Mouse (Mus musculus) intestine, embryonic 15.5 days (tissue): ENCODE results near the gene Pof1b. TPM values are rescaled to one million over a fixed set of nuclear protein-coding genes. Genes with fewer than 3 reads are reported as not detected.

Experiments
- ATAC-seq: fragments of 200-750 bp; cut with Nextera tagmentation; 2 replicates; pipeline ENCODE4 v1.8.0; 2017; ENCODE audit warnings: moderate TSS enrichment, moderate library complexity
- H3K27ac ChIP-seq: fragments of 300-500 bp; sonication (generic); 2 replicates; pipeline ENCODE4 v1.5.1; 2015; ENCODE audit warnings: mild to moderate bottlenecking, inconsistent platforms
- H3K27me3 ChIP-seq: fragments of 300-500 bp; sonication (generic); replicated peaks from 2 replicates; pipeline ENCODE4 v1.6.1; 2015; ENCODE audit warnings: inconsistent platforms
- H3K36me3 ChIP-seq: fragments of 300-500 bp; sonication (generic); 2 replicates; pipeline ENCODE4 v1.6.1; 2015; ENCODE audit warnings: inconsistent platforms
- H3K4me1 ChIP-seq: fragments of 300-500 bp; sonication (generic); replicated peaks from 2 replicates; pipeline ENCODE4 v1.6.1; 2015; ENCODE audit warnings: inconsistent platforms
- H3K4me2 ChIP-seq: fragments of 300-500 bp; sonication (generic); replicated peaks from 2 replicates; pipeline ENCODE4 v1.6.1; 2015; ENCODE audit warnings: mild to moderate bottlenecking, inconsistent platforms
- H3K4me3 ChIP-seq: fragments of 300-500 bp; sonication (generic); replicated peaks from 2 replicates; pipeline ENCODE4 v1.5.1; 2015; ENCODE audit warnings: inconsistent platforms
- H3K9ac ChIP-seq: fragments of 300-500 bp; sonication (generic); 2 replicates; pipeline ENCODE4 v1.6.1; 2015; ENCODE audit warnings: inconsistent platforms
- H3K9me3 ChIP-seq: fragments of 300-500 bp; sonication (generic); 2 replicates; pipeline ENCODE4 v1.6.1; 2016; ENCODE audit warnings: inconsistent platforms
- WGBS: fragments of 180-500 bp; shearing (Covaris S2); methylation state at CpG from one replicate; pipeline ENCODE4 v1.1.7; 2015; 5-methylcytosine and 5-hydroxymethylcytosine counted together
- polyA plus RNA-seq: library from polyadenylated mRNA; unstranded; fragments of >200 nt; fragmentation: Nextera tagmentation; extraction: Ambion mirVana; gene quantifications from 2 replicates; pipeline ENCODE4 v1.2.1, GENCODE M21; 2015

Pof1b gene
- 3.8 TPM in 2 replicates for polyA plus RNA-seq

GRCm38 (mm10) chrX:112698508-112698907 is at the start of gene Pof1b:
Pof1b (minus strand) TSS chrX:112698651.
- Histone ChIP-seq H3K36me3 (no peaks in the 10 kb centered on the region), H3K4me1 (no peaks in the 10 kb centered on the region), H3K9me3 (no peaks in the 10 kb centered on the region), H3K4me3 (peak within 1 kb of the TSS; percentile 19), H3K27ac (no peak within 1 kb of the TSS), H3K4me2 (peak within 1 kb of the TSS; percentile 33; the same call in 1 of the 2 replicates), H3K27me3 (no peaks in the 10 kb centered on the region), H3K9ac (no peak within 1 kb of the TSS)
- 55% methylated on average over 5 of the region's 5 CpGs for WGBS
- ATAC-seq = peak; percentile 91

GRCm38 (mm10) chrX:112716587-112716986 is 18.1 kb upstream of the Pof1b start:
- no peaks in the 10 kb centered on the region for H3K4me1 ChIP-seq
- ATAC-seq = peak; percentile 56; the same call in 1 of the 2 replicates
- no peak overlapping the region for H3K27ac ChIP-seq
- H3K9me3 ChIP-seq = no peaks in the 10 kb centered on the region
- no peaks in the 10 kb centered on the region for H3K36me3 ChIP-seq
- no peak overlapping the region for H3K4me2 ChIP-seq
- no peaks in the 10 kb centered on the region for H3K27me3 ChIP-seq
- H3K4me3 ChIP-seq = no peak overlapping the region
- H3K9ac ChIP-seq = no peak overlapping the region

- Histone ChIP-seq H3K4me3 (no peak overlapping the region), H3K9me3 (no peaks in the 10 kb centered on the region), H3K27ac (no peak overlapping the region), H3K9ac (no peak overlapping the region), H3K27me3 (no peaks in the 10 kb centered on the region), H3K4me2 (no peak overlapping the region), H3K4me1 (no peaks in the 10 kb centered on the region), H3K36me3 (no peaks in the 10 kb centered on the region)
- ATAC-seq = peak; percentile 77; the same call in 1 of the 2 replicates
- 71% methylated on average over 1 of the region's 1 CpGs for WGBS
Measured at GRCm38 (mm10) chrX:112694392-112694791, 4.1 kb downstream of the Pof1b start.

- Histone ChIP-seq H3K27ac (no peak overlapping the region), H3K27me3 (no peaks in the 10 kb centered on the region), H3K9ac (no peak overlapping the region), H3K36me3 (no peaks in the 10 kb centered on the region), H3K4me1 (no peaks in the 10 kb centered on the region), H3K4me2 (no peak overlapping the region), H3K9me3 (no peaks in the 10 kb centered on the region), H3K4me3 (no peak overlapping the region)
- ATAC-seq = no peak
- WGBS = 43% methylated on average over 5 of the region's 5 CpGs
Measured at GRCm38 (mm10) chrX:112680605-112681004, 17.8 kb downstream of the Pof1b start.

GRCm38 (mm10) chrX:112675525-112675924 is 22.9 kb downstream of the Pof1b start:
- Histone ChIP-seq H3K4me1 (no peaks in the 10 kb centered on the region), H3K9ac (no peak overlapping the region), H3K9me3 (no peaks in the 10 kb centered on the region), H3K36me3 (no peaks in the 10 kb centered on the region), H3K27me3 (no peaks in the 10 kb centered on the region), H3K27ac (no peak overlapping the region), H3K4me3 (no peak overlapping the region), H3K4me2 (no peak overlapping the region)
- ATAC-seq = no peak
- WGBS = 18% methylated on average over 1 of the region's 1 CpGs

GRCm38 (mm10) chrX:112601306-112602120 is 96.9 kb downstream of the Pof1b start:
- peak; percentile 75 for ATAC-seq
- Histone ChIP-seq H3K4me1 (no peaks in the 10 kb centered on the region), H3K9me3 (no peaks in the 10 kb centered on the region), H3K4me3 (peak overlapping the region; percentile 61), H3K36me3 (no peaks in the 10 kb centered on the region), H3K27me3 (no peaks in the 10 kb centered on the region), H3K4me2 (peak overlapping the region; percentile 53), H3K27ac (peak overlapping the region; percentile 60), H3K9ac (peak overlapping the region; percentile 64)
- WGBS = 14% methylated on average over 66 of the region's 81 CpGs

GRCm38 (mm10) chrX:112600511-112601305 is 97.7 kb downstream of the Pof1b start, which contains the start of gene Zfp711:
Zfp711 (plus strand) TSS chrX:112600526.
- 21% methylated on average over 72 of the region's 79 CpGs for WGBS
- Histone ChIP-seq H3K9me3 (no peaks in the 10 kb centered on the region), H3K4me3 (peak within 1 kb of the TSS; percentile 61), H3K9ac (peak within 1 kb of the TSS; percentile 64), H3K36me3 (no peaks in the 10 kb centered on the region), H3K4me1 (no peaks in the 10 kb centered on the region), H3K27me3 (no peaks in the 10 kb centered on the region), H3K4me2 (peak within 1 kb of the TSS; percentile 53), H3K27ac (peak within 1 kb of the TSS; percentile 60)
- ATAC-seq = peak; percentile 97

Other genes starting within 250 kb of the Pof1b start
- 2.3 and 3.0 TPM in 2 replicates for gene 2010106E10Rik, start 203.4 kb downstream of the Pof1b start, polyA plus RNA-seq
- 7.7 and 9.0 TPM in 2 replicates for gene Zfp711, start 98.1 kb downstream of the Pof1b start, polyA plus RNA-seq